Mouse (Mus musculus) heart, embryonic 13.5 days (tissue): ENCODE measurements around the gene Pde6b. TPM values are rescaled to one million over a fixed set of nuclear protein-coding genes. Genes with fewer than 3 reads are reported as not detected.
A peak's percentile ranks its signal among the peaks of the same experiment; 100 is the strongest.

ENCODE experiments used
- ATAC-seq: fragments of 200-750 bp; cut with Nextera tagmentation; 2 replicates; pipeline ENCODE4 v1.8.0; 2017; ENCODE audit warnings: moderate TSS enrichment; ENCODE audit not compliant: insufficient number of reproducible peaks, low FRiP score, low TSS enrichment; ENCODE audit errors: extremely low read depth
- H3K27ac ChIP-seq: fragments of 300-500 bp; sonication (generic); replicated peaks from 2 replicates; pipeline ENCODE4 v1.5.1; 2015; ENCODE audit warnings: moderate library complexity, mild to moderate bottlenecking, inconsistent platforms
- H3K27me3 ChIP-seq: fragments of 300-500 bp; sonication (generic); replicated peaks from 2 replicates; pipeline ENCODE4 v1.6.1; 2015; ENCODE audit warnings: mild to moderate bottlenecking, inconsistent platforms
- H3K36me3 ChIP-seq: fragments of 300-500 bp; sonication (generic); 2 replicates; pipeline ENCODE4 v1.6.1; 2015; ENCODE audit warnings: mild to moderate bottlenecking, inconsistent platforms
- H3K4me1 ChIP-seq: fragments of 300-500 bp; sonication (generic); 2 replicates; pipeline ENCODE4 v1.6.1; 2015; ENCODE audit warnings: inconsistent platforms
- H3K4me2 ChIP-seq: fragments of 300-500 bp; sonication (generic); 2 replicates; pipeline ENCODE4 v1.6.1; 2015; ENCODE audit warnings: inconsistent platforms, mild to moderate bottlenecking, moderate library complexity
- H3K4me3 ChIP-seq: fragments of 300-500 bp; sonication (generic); 2 replicates; pipeline ENCODE4 v1.5.1; 2015; ENCODE audit warnings: moderate library complexity, mild to moderate bottlenecking, inconsistent platforms
- H3K9ac ChIP-seq: fragments of 300-500 bp; sonication (generic); 2 replicates; pipeline ENCODE4 v1.6.1; 2015; ENCODE audit warnings: inconsistent platforms, mild to moderate bottlenecking, moderate library complexity
- H3K9me3 ChIP-seq: fragments of 300-500 bp; sonication (generic); 2 replicates; pipeline ENCODE4 v1.6.1; 2016; ENCODE audit warnings: inconsistent platforms
- WGBS: fragments of 180-500 bp; shearing (Covaris S2); methylation state at CpG from one replicate; pipeline ENCODE4 v1.1.7; 2015; ENCODE audit warnings: mixed read lengths; 5-methylcytosine and 5-hydroxymethylcytosine counted together
- polyA plus RNA-seq: library from polyadenylated mRNA; unstranded; fragments of >200 nt; fragmentation: Nextera tagmentation; extraction: Ambion mirVana; gene quantifications from 2 replicates; pipeline ENCODE4 v1.2.1, GENCODE M21; 2015

Gene Pde6b
- polyA plus RNA-seq, 1 experiment from 2014 or later = 0.23 TPM

DNA sequence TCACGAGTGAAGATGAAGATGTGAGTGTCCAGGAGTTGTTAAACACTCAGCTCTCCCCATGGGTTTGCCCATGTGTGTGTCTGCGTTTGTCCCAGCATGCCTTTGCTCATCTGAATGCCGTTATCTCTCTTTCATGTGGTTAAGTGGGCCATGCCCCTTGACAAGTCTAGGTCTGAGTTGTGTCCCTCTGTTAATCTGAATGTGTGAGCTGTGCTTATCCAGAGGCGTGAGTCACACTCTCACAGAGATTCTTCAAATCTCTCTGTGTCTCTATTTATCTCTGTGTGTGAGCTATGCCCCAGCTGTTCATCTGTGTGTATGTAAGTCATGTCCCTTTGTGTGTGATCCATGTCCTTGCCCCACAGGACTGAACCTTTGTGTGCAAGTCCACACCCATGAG is 15.3 kb downstream of the Pde6b start:
- H3K4me2 ChIP-seq = no peak overlapping the region
- no peak overlapping the region for H3K27ac ChIP-seq
- no peaks in the 10 kb centered on the region for H3K9me3 ChIP-seq
- WGBS = 49% methylated on average over 4 of the region's 4 CpGs
- no peak overlapping the region for H3K4me3 ChIP-seq
- H3K36me3 ChIP-seq = no peaks in the 10 kb centered on the region
- no peaks in the 10 kb centered on the region for H3K4me1 ChIP-seq
- no peak for ATAC-seq
- H3K27me3 ChIP-seq = no peaks in the 10 kb centered on the region
- H3K9ac ChIP-seq = no peak overlapping the region

- no peak for ATAC-seq
- no peaks in the 10 kb centered on the region for H3K9me3 ChIP-seq
- no peak overlapping the region for H3K4me2 ChIP-seq
- H3K9ac ChIP-seq = no peak overlapping the region
- 54% methylated on average over 1 of the region's 1 CpGs for WGBS
- no peaks in the 10 kb centered on the region for H3K4me1 ChIP-seq
- no peaks in the 10 kb centered on the region for H3K27me3 ChIP-seq
- no peak overlapping the region for H3K27ac ChIP-seq
- no peak overlapping the region for H3K4me3 ChIP-seq
- no peaks in the 10 kb centered on the region for H3K36me3 ChIP-seq
These were observed 17.3 kb downstream of the Pde6b start for GRCm38 (mm10) chr5:108405460-108405859.

DNA sequence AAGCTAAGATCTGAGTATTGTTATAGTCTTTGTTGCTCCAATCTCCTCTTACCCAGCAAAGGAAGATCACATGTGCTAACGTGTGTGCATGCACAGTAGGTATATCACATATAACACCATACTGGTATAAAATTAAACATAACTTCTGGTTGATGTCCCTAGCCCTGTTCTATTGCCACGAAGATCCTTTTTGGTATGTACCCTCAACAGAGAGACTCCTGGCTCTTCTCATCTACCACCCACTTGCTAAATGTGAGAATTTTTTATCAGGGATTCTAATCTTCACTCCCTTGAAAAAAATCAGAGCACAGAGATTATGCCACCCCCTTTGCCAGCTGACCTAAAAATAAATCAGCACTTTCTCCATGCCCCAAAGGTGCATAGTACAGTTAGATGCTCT is 18.8 kb downstream of the Pde6b start:
- WGBS = 71% methylated on average over 2 of the region's 2 CpGs
- ATAC-seq = no peak

GRCm38 (mm10) chr5:108414711-108415110 is 26.5 kb downstream of the Pde6b start:
- no peak overlapping the region for H3K4me3 ChIP-seq
- 55% methylated on average over 2 of the region's 2 CpGs for WGBS
- no peaks in the 10 kb centered on the region for H3K9me3 ChIP-seq
- no peaks in the 10 kb centered on the region for H3K27me3 ChIP-seq
- H3K4me2 ChIP-seq = no peak overlapping the region
- ATAC-seq = no peak
- no peaks in the 10 kb centered on the region for H3K36me3 ChIP-seq
- no peak overlapping the region for H3K9ac ChIP-seq
- H3K27ac ChIP-seq = no peak overlapping the region
- H3K4me1 ChIP-seq = no peaks in the 10 kb centered on the region

More for the DNA sequence above, 18.8 kb downstream of the Pde6b start:
- H3K4me1 ChIP-seq = no peaks in the 10 kb centered on the region
- no peaks in the 10 kb centered on the region for H3K9me3 ChIP-seq
- no peak overlapping the region for H3K9ac ChIP-seq
- no peak overlapping the region for H3K27ac ChIP-seq
- no peaks in the 10 kb centered on the region for H3K36me3 ChIP-seq
- no peaks in the 10 kb centered on the region for H3K27me3 ChIP-seq
- no peak overlapping the region for H3K4me2 ChIP-seq
- H3K4me3 ChIP-seq = no peak overlapping the region

DNA sequence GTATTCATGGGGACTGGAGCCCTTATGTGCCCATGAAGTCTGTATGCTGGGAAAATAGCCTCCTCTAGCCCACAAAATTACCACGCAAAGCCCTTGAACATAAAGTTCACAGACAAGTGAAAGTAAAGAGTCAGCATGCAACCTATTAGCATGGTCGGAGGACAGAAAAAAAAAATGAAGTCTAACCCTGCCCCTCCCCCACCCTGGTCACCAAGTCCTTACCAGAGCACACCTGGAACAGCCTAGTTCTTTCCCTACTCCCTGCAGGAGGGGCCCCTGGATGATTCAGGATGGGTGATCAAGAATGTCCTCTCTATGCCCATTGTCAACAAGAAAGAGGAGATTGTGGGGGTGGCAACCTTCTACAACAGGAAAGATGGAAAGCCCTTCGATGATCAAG is 34.5 kb downstream of the Pde6b start:
- WGBS = 85% methylated on average over 3 of the region's 3 CpGs
- H3K4me1 ChIP-seq = no peaks in the 10 kb centered on the region
- no peak overlapping the region for H3K27ac ChIP-seq
- H3K9ac ChIP-seq = no peak overlapping the region
- no peaks in the 10 kb centered on the region for H3K36me3 ChIP-seq
- no peak overlapping the region for H3K4me3 ChIP-seq
- no peaks in the 10 kb centered on the region; the same call in 1 of the 2 replicates for H3K27me3 ChIP-seq
- H3K9me3 ChIP-seq = no peaks in the 10 kb centered on the region
- no peak overlapping the region for H3K4me2 ChIP-seq
- no peak for ATAC-seq

- no peak for ATAC-seq
- 68% methylated on average over 2 of the region's 2 CpGs for WGBS
- Histone ChIP-seq H3K9ac (no peak overlapping the region), H3K9me3 (no peaks in the 10 kb centered on the region), H3K4me3 (no peak overlapping the region), H3K4me1 (no peaks in the 10 kb centered on the region), H3K27me3 (no peaks in the 10 kb centered on the region; the same call in 1 of the 2 replicates), H3K36me3 (no peaks in the 10 kb centered on the region), H3K4me2 (no peak overlapping the region), H3K27ac (no peak overlapping the region)
These were observed 35.2 kb downstream of the Pde6b start for GRCm38 (mm10) chr5:108423427-108423826.

GRCm38 (mm10) chr5:108427186-108427585 is 39.0 kb downstream of the Pde6b start:
- H3K36me3 ChIP-seq = peaks cover 29% of the 10 kb centered on the region
- ATAC-seq = no peak
- 58% methylated on average over 1 of the region's 1 CpGs for WGBS
- H3K27me3 ChIP-seq = no peaks in the 10 kb centered on the region; the same call in 1 of the 2 replicates
- no peak overlapping the region for H3K4me3 ChIP-seq
- no peaks in the 10 kb centered on the region for H3K4me1 ChIP-seq
- H3K9me3 ChIP-seq = no peaks in the 10 kb centered on the region
- H3K9ac ChIP-seq = no peak overlapping the region
- H3K27ac ChIP-seq = no peak overlapping the region
- no peak overlapping the region for H3K4me2 ChIP-seq

- 84% methylated on average over 6 of the region's 6 CpGs for WGBS
- no peak for ATAC-seq
These were observed 43.0 kb downstream of the Pde6b start for GRCm38 (mm10) chr5:108431196-108431595.

DNA sequence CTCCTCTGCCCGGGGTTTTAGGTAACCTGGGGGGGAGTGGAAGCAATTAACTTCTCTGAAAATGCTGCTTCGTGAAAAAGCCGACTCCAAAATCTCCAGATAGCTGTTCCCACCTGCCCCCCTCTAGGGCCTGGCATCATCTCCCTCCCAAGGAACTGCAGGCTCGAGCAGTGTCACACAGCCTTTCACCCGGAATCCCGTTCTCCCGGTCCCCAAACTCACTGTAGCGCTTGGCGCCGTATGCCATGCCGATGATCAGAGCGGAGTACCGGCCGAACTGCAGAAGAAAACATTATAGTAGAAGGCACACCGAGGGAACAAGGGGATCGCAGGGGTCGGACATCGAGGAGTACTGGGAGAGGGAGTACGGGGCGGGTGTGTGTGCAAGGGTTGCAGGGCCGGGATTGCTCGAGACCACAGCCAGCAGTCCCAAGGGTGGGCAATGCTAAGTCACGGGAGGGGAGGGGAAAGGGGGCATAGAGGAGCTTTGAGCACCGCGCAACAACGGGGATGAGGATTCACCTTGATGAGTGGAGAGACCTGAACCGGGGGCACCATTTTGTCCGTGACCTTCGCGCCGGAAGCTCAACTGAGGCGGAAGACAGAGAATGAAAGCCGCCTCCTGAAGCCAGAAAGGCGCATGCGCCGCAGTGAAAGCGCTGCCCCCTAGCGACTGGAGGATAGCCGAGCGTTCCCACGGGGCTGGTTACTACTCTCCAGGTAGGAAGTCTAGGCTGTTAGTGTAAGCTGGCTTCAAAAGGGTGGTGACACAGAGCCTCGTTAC is 45.8 kb downstream of the Pde6b start, which contains the start of gene Atp5k:
Atp5k (minus strand) TSS at position 645 of the 784 bp plus-strand sequence.
- peak; percentile 38; the same call in 1 of the 2 replicates for ATAC-seq
- WGBS = under 1% methylated on average over 42 of the region's 42 CpGs

More at GRCm38 (mm10) chr5:108431196-108431595, 43.0 kb downstream of the Pde6b start:
- Histone ChIP-seq H3K9me3 (no peaks in the 10 kb centered on the region), H3K9ac (no peak overlapping the region), H3K27me3 (peaks cover 1% of the 10 kb centered on the region; the same call in 1 of the 2 replicates), H3K4me3 (no peak overlapping the region), H3K36me3 (peaks cover 39% of the 10 kb centered on the region), H3K4me1 (peaks cover 16% of the 10 kb centered on the region), H3K4me2 (no peak overlapping the region), H3K27ac (no peak overlapping the region)

GRCm38 (mm10) chr5:108436101-108436500 is 47.9 kb downstream of the Pde6b start:
- Histone ChIP-seq H3K4me2 (no peak overlapping the region), H3K27me3 (peaks cover 24% of the 10 kb centered on the region; the same call in 1 of the 2 replicates), H3K27ac (no peak overlapping the region), H3K36me3 (peaks cover 20% of the 10 kb centered on the region), H3K9me3 (no peaks in the 10 kb centered on the region), H3K4me3 (no peak overlapping the region), H3K4me1 (peaks cover 16% of the 10 kb centered on the region), H3K9ac (no peak overlapping the region)
- ATAC-seq = no peak
- WGBS = 71% methylated on average over 2 of the region's 2 CpGs

More for the DNA sequence above, 45.8 kb downstream of the Pde6b start, which contains the start of gene Atp5k:
- Histone ChIP-seq H3K36me3 (peaks cover 37% of the 10 kb centered on the region), H3K4me1 (peaks cover 16% of the 10 kb centered on the region), H3K27me3 (peaks cover 24% of the 10 kb centered on the region; the same call in 1 of the 2 replicates), H3K9me3 (no peaks in the 10 kb centered on the region), H3K4me2 (peak within 1 kb of the TSS; percentile 89), H3K4me3 (peak within 1 kb of the TSS; percentile 84), H3K27ac (peak within 1 kb of the TSS; percentile 48), H3K9ac (peak within 1 kb of the TSS; percentile 97)

GRCm38 (mm10) chr5:108446973-108447372 is 58.8 kb downstream of the Pde6b start:
- Histone ChIP-seq H3K36me3 (no peaks in the 10 kb centered on the region), H3K27me3 (peaks cover 25% of the 10 kb centered on the region), H3K27ac (no peak overlapping the region), H3K9ac (no peak overlapping the region), H3K4me1 (peaks cover 16% of the 10 kb centered on the region), H3K9me3 (no peaks in the 10 kb centered on the region), H3K4me2 (no peak overlapping the region), H3K4me3 (no peak overlapping the region)
- 80% methylated on average over 3 of the region's 3 CpGs for WGBS
- no peak for ATAC-seq

DNA sequence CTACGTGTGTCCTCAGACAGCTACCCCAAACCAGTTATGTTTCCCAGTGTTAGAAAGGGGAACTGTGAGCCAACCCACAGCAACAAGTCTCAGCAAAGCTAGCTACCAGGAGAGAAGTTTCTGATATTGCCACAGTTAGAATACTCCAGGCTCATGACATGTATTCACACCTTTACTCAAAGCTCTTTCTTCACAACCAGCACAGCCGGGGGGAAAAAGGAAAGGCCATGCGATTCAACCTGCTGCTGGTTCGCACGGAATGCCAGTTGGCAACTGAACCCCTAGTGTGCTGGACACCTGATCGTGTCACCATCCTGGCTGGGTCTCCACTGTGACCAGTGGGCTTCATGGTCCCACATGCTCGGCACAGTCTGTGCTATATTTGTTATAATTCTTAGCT is 59.7 kb downstream of the Pde6b start:
- Histone ChIP-seq H3K9ac (no peak overlapping the region), H3K9me3 (no peaks in the 10 kb centered on the region), H3K27me3 (peaks cover 24% of the 10 kb centered on the region), H3K36me3 (no peaks in the 10 kb centered on the region), H3K4me1 (peaks cover 16% of the 10 kb centered on the region), H3K27ac (no peak overlapping the region), H3K4me2 (peak overlapping the region; percentile 77), H3K4me3 (no peak overlapping the region; the same call in 1 of the 2 replicates)
- ATAC-seq = no peak
- 75% methylated on average over 7 of the region's 7 CpGs for WGBS
